Mouse (Mus musculus) NIH3T3 (cell line): Measurements from ENCODE around the gene Lsm10.

Experiments used
- DNase-seq: peaks from one replicate; pipeline ENCODE4 v3.0.0-alpha.2; 2012; ENCODE audit warnings: low read depth

The Lsm10 gene

GRCm38 (mm10) chr4:126096464-126097111 lies at the start of gene Lsm10:
Gene Lsm10, plus strand, starts transcription at chr4:126096623.
- DNase-seq: peak; percentile 99

GRCm38 (mm10) chr4:126046851-126047585 lies 49.4 kb upstream of the Lsm10 start, which contains the start of gene Mrps15:
Gene Mrps15, plus strand, starts transcription at chr4:126046925.
- peak; percentile 97 for DNase-seq

- no peak for DNase-seq
Measured at GRCm38 (mm10) chr4:126051617-126052016, 44.8 kb upstream of the Lsm10 start.

GRCm38 (mm10) chr4:126057207-126058133 lies 39.0 kb upstream of the Lsm10 start:
- DNase-seq: peak; percentile 42

GRCm38 (mm10) chr4:126058134-126058996 lies 38.1 kb upstream of the Lsm10 start, which contains the start of gene Oscp1:
Gene Oscp1, plus strand, starts transcription at chr4:126058565.
- DNase-seq: peak; percentile 97

GRCm38 (mm10) chr4:126058997-126059362 lies 37.4 kb upstream of the Lsm10 start:
- no peak for DNase-seq

- peak; percentile 79 for DNase-seq
Measured at GRCm38 (mm10) chr4:126062856-126063255, 33.6 kb upstream of the Lsm10 start.

- DNase-seq: no peak
Measured at GRCm38 (mm10) chr4:126065241-126065640, 31.2 kb upstream of the Lsm10 start.

GRCm38 (mm10) chr4:126067401-126068077 lies 28.9 kb upstream of the Lsm10 start:
- DNase-seq: peak; percentile 64

- no peak for DNase-seq
Measured at GRCm38 (mm10) chr4:126068842-126069241, 27.6 kb upstream of the Lsm10 start.

- no peak for DNase-seq
Measured at GRCm38 (mm10) chr4:126077833-126078232, 18.6 kb upstream of the Lsm10 start.

GRCm38 (mm10) chr4:126079266-126079665 lies 17.2 kb upstream of the Lsm10 start:
- peak; percentile 80 for DNase-seq

GRCm38 (mm10) chr4:126081601-126082000 lies 14.8 kb upstream of the Lsm10 start:
- no peak for DNase-seq

GRCm38 (mm10) chr4:126083021-126083420 lies 13.4 kb upstream of the Lsm10 start:
- DNase-seq: no peak

- no peak for DNase-seq
Measured at GRCm38 (mm10) chr4:126084382-126084781, 12.0 kb upstream of the Lsm10 start.

GRCm38 (mm10) chr4:126085996-126086576 lies 10.3 kb upstream of the Lsm10 start:
- DNase-seq: peak; percentile 95

- DNase-seq: no peak
Measured at GRCm38 (mm10) chr4:126090101-126090847, 6.1 kb upstream of the Lsm10 start.

GRCm38 (mm10) chr4:126090848-126091124 lies 5.6 kb upstream of the Lsm10 start:
- no peak for DNase-seq

GRCm38 (mm10) chr4:126091873-126092272 lies 4.5 kb upstream of the Lsm10 start:
- no peak for DNase-seq
